8 mouse cellular contexts compared by ENCODE assay signal in genomic region chr12:85746696-85747219, GRCm38 (mm10). TPM values are rescaled to one million over a fixed set of nuclear protein-coding genes. Genes with fewer than 3 reads are reported as not detected.
DNase-seq lines count a peak whose midpoint lies in the region; ATAC-seq and TF ChIP-seq lines count a peak whose summit lies in the region.

No protein-coding gene starts in this region.

- peak overlapping the region; percentile 41 for H3K4me3 ChIP-seq in kidney, postnatal 0 days (replicated peaks; ENCODE audit: low read depth, low read length)
- peak overlapping the region; percentile 45 for H3K4me3 ChIP-seq in embryonic facial prominence, embryonic 11.5 days (ENCODE audit: low read depth, low read length)
- H3K4me3 ChIP-seq in hindbrain, embryonic 15.5 days: peak overlapping the region; percentile 38
- peak overlapping the region; percentile 43 for H3K4me3 ChIP-seq in midbrain, embryonic 16.5 days (ENCODE audit: low read depth, low read length)

- DNase-seq in kidney, postnatal 0 days (ENCODE audit: low spot score): no peak
- DNase-seq in kidney, postnatal 4 days: no peak
- DNase-seq in embryonic facial prominence, embryonic 11.5 days (ENCODE audit: low spot score): no peak
- DNase-seq in layer of hippocampus, adult 9-10 months (ENCODE audit: low spot score): no peak
- no peak for DNase-seq in right cerebral cortex, postnatal 10 days (ENCODE audit: low spot score in 2 of 2)
- DNase-seq in B cell, adult 2 months: no peak

- no peak for TF ChIP-seq CTCF in kidney, postnatal 0 days (IDR thresholded peaks at IDR 0.05; ENCODE audit: low read depth)

- 0 out of 2 replicates have a peak, but pooled peaks cover 5% of the 10 kb centered on the region for H3K27me3 ChIP-seq in kidney, postnatal 0 days (ENCODE audit: insufficient read depth, low read length)
- H3K27me3 ChIP-seq in embryonic facial prominence, embryonic 11.5 days (ENCODE audit: control insufficient read depth, insufficient read depth, low read length): peaks cover 7% of the 10 kb centered on the region
- H3K27me3 ChIP-seq in hindbrain, embryonic 15.5 days: peaks cover 9% of the 10 kb centered on the region; the same call in 1 of the 2 replicates
- H3K27me3 ChIP-seq in midbrain, embryonic 16.5 days (ENCODE audit: control insufficient read depth, insufficient read depth, low read depth, low read length): peaks cover 14% of the 10 kb centered on the region

- no peak overlapping the region for H3K27ac ChIP-seq in kidney, postnatal 0 days
- no peak overlapping the region for H3K27ac ChIP-seq in embryonic facial prominence, embryonic 11.5 days (replicated peaks; ENCODE audit: low read depth, low read length)
- no peak overlapping the region for H3K27ac ChIP-seq in hindbrain, embryonic 15.5 days (replicated peaks)
- no peak overlapping the region for H3K27ac ChIP-seq in midbrain, embryonic 16.5 days (ENCODE audit: low read length)

- H3K9ac ChIP-seq in kidney, postnatal 0 days (ENCODE audit: low read depth, low read length): peak overlapping the region; percentile 24; the same call in 1 of the 2 replicates
- peak overlapping the region; percentile 44 for H3K9ac ChIP-seq in embryonic facial prominence, embryonic 11.5 days (replicated peaks; ENCODE audit: low read length)
- peak overlapping the region; percentile 36; the same call in 1 of the 2 replicates for H3K9ac ChIP-seq in hindbrain, embryonic 15.5 days
- H3K9ac ChIP-seq in midbrain, embryonic 16.5 days (ENCODE audit: low read depth, low read length): peak overlapping the region; percentile 36; the same call in 1 of the 2 replicates

- H3K4me1 ChIP-seq in kidney, postnatal 0 days (replicated peaks; ENCODE audit: insufficient read depth, low read length): 0 out of 2 replicates have a peak, but pooled peaks cover 4% of the 10 kb centered on the region
- H3K4me1 ChIP-seq in embryonic facial prominence, embryonic 11.5 days (ENCODE audit: control insufficient read depth, insufficient read depth, low read length): no peaks in the 10 kb centered on the region
- H3K4me1 ChIP-seq in hindbrain, embryonic 15.5 days (replicated peaks): peaks cover 12% of the 10 kb centered on the region
- peaks cover 8% of the 10 kb centered on the region for H3K4me1 ChIP-seq in midbrain, embryonic 16.5 days (ENCODE audit: control insufficient read depth, insufficient read depth, low read length)

- ATAC-seq in kidney, postnatal 0 days (replicated peaks; ENCODE audit: low FRiP score, low read depth): 0 out of 2 replicates have a peak, but pooled peaks have one; percentile 15
- ATAC-seq in embryonic facial prominence, embryonic 11.5 days (replicated peaks; ENCODE audit: insufficient number of reproducible peaks, low FRiP score, low TSS enrichment, low read depth): peak; percentile 61
- ATAC-seq in hindbrain, embryonic 15.5 days (ENCODE audit: low FRiP score, low read depth): peak; percentile 30; the same call in 1 of the 2 replicates
- 0 out of 2 replicates have a peak, but pooled peaks have one; percentile 14 for ATAC-seq in midbrain, embryonic 16.5 days

- H3K9me3 ChIP-seq in kidney, postnatal 0 days (replicated peaks; ENCODE audit: low read length): no peaks in the 10 kb centered on the region
- H3K9me3 ChIP-seq in embryonic facial prominence, embryonic 11.5 days (replicated peaks; ENCODE audit: control insufficient read depth, low read length): no peaks in the 10 kb centered on the region
- H3K9me3 ChIP-seq in hindbrain, embryonic 15.5 days: no peaks in the 10 kb centered on the region
- H3K9me3 ChIP-seq in midbrain, embryonic 16.5 days (replicated peaks; ENCODE audit: control insufficient read depth, low read length, poor library complexity, severe bottlenecking): no peaks in the 10 kb centered on the region

- H3K4me2 ChIP-seq in kidney, postnatal 0 days (ENCODE audit: low read length): peak overlapping the region; percentile 90
- peak overlapping the region; percentile 88 for H3K4me2 ChIP-seq in embryonic facial prominence, embryonic 11.5 days (ENCODE audit: low read depth, low read length)
- peak overlapping the region; percentile 85 for H3K4me2 ChIP-seq in hindbrain, embryonic 15.5 days
- peak overlapping the region; percentile 82 for H3K4me2 ChIP-seq in midbrain, embryonic 16.5 days (ENCODE audit: low read length)

- no peaks in the 10 kb centered on the region for H3K36me3 ChIP-seq in kidney, postnatal 0 days (ENCODE audit: insufficient read depth, low read length)
- no peaks in the 10 kb centered on the region for H3K36me3 ChIP-seq in embryonic facial prominence, embryonic 11.5 days (replicated peaks; ENCODE audit: control insufficient read depth, insufficient read depth, low read depth, low read length)
- H3K36me3 ChIP-seq in hindbrain, embryonic 15.5 days: no peaks in the 10 kb centered on the region
- H3K36me3 ChIP-seq in midbrain, embryonic 16.5 days (ENCODE audit: control insufficient read depth, insufficient read depth, low read length): no peaks in the 10 kb centered on the region

- 24% methylated on average over 21 of the region's 21 CpGs for WGBS in kidney, postnatal 0 days
- 21% methylated on average over 18 of the region's 21 CpGs for WGBS in embryonic facial prominence, embryonic 11.5 days
- WGBS in hindbrain, embryonic 15.5 days: 21% methylated on average over 21 of the region's 21 CpGs
- 18% methylated on average over 21 of the region's 21 CpGs for WGBS in midbrain, embryonic 16.5 days

RNA-seq across cellular contexts. Expression of gene Flvcr2, which starts 0.4 kb away (rescaled TPM):
- 7.0 and 7.5 TPM in 2 replicates for polyA plus RNA-seq in kidney, postnatal 0 days (2015; fragmentation: Nextera tagmentation; extraction: Ambion mirVana)
- polyA plus RNA-seq in embryonic facial prominence, embryonic 11.5 days (2014; fragmentation: Nextera tagmentation; extraction: Ambion mirVana): 0.93 and 1.4 TPM in 2 replicates
- 5.3 and 5.4 TPM in 2 replicates for polyA plus RNA-seq in hindbrain, embryonic 15.5 days (2015; fragmentation: Nextera tagmentation; extraction: Ambion mirVana)
- polyA plus RNA-seq in midbrain, embryonic 16.5 days (2015; fragmentation: Nextera tagmentation; extraction: Ambion mirVana): 5.5 and 5.8 TPM in 2 replicates
